Mouse (Mus musculus): ENCODE measurements around the gene Rflnb.

GRCm38 (mm10) chr11:76077341-76077740 is 49.8 kb upstream of the Rflnb start:
- TF ChIP-seq CTCF (IDR thresholded peaks at IDR 0.05; ENCODE audit: low read depth, low read length) (no peak), POLR2A (IDR thresholded peaks at IDR 0.05; ENCODE audit: borderline replicate concordance, low read depth, low read length) (no peak)

Measured in bone marrow macrophage, adult 2 months (primary cell).